Mouse (Mus musculus): ENCODE measurements around the gene Arel1. TPM values are rescaled to one million over a fixed set of nuclear protein-coding genes. Genes with fewer than 3 reads are reported as not detected.

The Arel1 gene
- polyA plus RNA-seq, 1 experiment from 2014 or later, result 40.5 TPM

- no peaks in the 10 kb centered on the region for H3K9me3 ChIP-seq (ENCODE audit: control insufficient read depth, low read length)
- H3K4me3 ChIP-seq (replicated peaks; ENCODE audit: low read depth, low read length), result no peak overlapping the region
- 93% methylated on average over 6 of the region's 6 CpGs for WGBS
- H3K27me3 ChIP-seq (ENCODE audit: control insufficient read depth, insufficient read depth, low read length), result no peaks in the 10 kb centered on the region
- no peak overlapping the region for H3K9ac ChIP-seq (replicated peaks; ENCODE audit: low read length)
- no peak overlapping the region for H3K4me2 ChIP-seq (ENCODE audit: low read length)
- no peak overlapping the region for H3K27ac ChIP-seq (replicated peaks; ENCODE audit: low read depth, low read length)
- DNase-seq, result no peak
- no peaks in the 10 kb centered on the region for H3K4me1 ChIP-seq (ENCODE audit: control insufficient read depth, insufficient read depth, low read length)
- peaks cover 70% of the 10 kb centered on the region for H3K36me3 ChIP-seq (ENCODE audit: control insufficient read depth, insufficient read depth, low read length)
- ATAC-seq (ENCODE audit: low FRiP score, low TSS enrichment), result no peak
Measured at GRCm38 (mm10) chr12:84918809-84919208, 51.9 kb downstream of the Arel1 start.

- WGBS, result 79% methylated on average over 3 of the region's 3 CpGs
- Histone ChIP-seq H3K36me3 (ENCODE audit: control insufficient read depth, insufficient read depth, low read length) (peaks cover 65% of the 10 kb centered on the region), H3K9ac (replicated peaks; ENCODE audit: low read length) (no peak overlapping the region), H3K4me3 (replicated peaks; ENCODE audit: low read depth, low read length) (no peak overlapping the region), H3K4me1 (ENCODE audit: control insufficient read depth, insufficient read depth, low read length) (no peaks in the 10 kb centered on the region), H3K27ac (replicated peaks; ENCODE audit: low read depth, low read length) (no peak overlapping the region), H3K9me3 (ENCODE audit: control insufficient read depth, low read length) (no peaks in the 10 kb centered on the region), H3K4me2 (ENCODE audit: low read length) (no peak overlapping the region), H3K27me3 (ENCODE audit: control insufficient read depth, insufficient read depth, low read length) (no peaks in the 10 kb centered on the region)
- ATAC-seq (ENCODE audit: low FRiP score, low TSS enrichment), result no peak
- DNase-seq, result no peak
Measured at GRCm38 (mm10) chr12:84917799-84918198, 52.9 kb downstream of the Arel1 start.

- no peak for ATAC-seq (ENCODE audit: low FRiP score, low TSS enrichment)
- no peak overlapping the region for H3K4me2 ChIP-seq (ENCODE audit: low read length)
- H3K4me3 ChIP-seq (replicated peaks; ENCODE audit: low read depth, low read length), result no peak overlapping the region
- no peaks in the 10 kb centered on the region for H3K27me3 ChIP-seq (ENCODE audit: control insufficient read depth, insufficient read depth, low read length)
- H3K9ac ChIP-seq (replicated peaks; ENCODE audit: low read length), result no peak overlapping the region
- no peak overlapping the region for H3K27ac ChIP-seq (replicated peaks; ENCODE audit: low read depth, low read length)
- H3K4me1 ChIP-seq (ENCODE audit: control insufficient read depth, insufficient read depth, low read length), result no peaks in the 10 kb centered on the region
- 96% methylated on average over 5 of the region's 5 CpGs for whole genome bisulfite sequencing
- H3K36me3 ChIP-seq (ENCODE audit: control insufficient read depth, insufficient read depth, low read length), result peaks cover 40% of the 10 kb centered on the region
- H3K9me3 ChIP-seq (ENCODE audit: control insufficient read depth, low read length), result no peaks in the 10 kb centered on the region
- no peak for DNase-seq
Measured at GRCm38 (mm10) chr12:84914959-84915358, 55.7 kb downstream of the Arel1 start.

GRCm38 (mm10) chr12:84912652-84913104 is 58.0 kb downstream of the Arel1 start:
- 87% methylated on average over 4 of the region's 4 CpGs for whole genome bisulfite sequencing
- ATAC-seq (ENCODE audit: low FRiP score, low TSS enrichment), result no peak
- Histone ChIP-seq H3K4me3 (replicated peaks; ENCODE audit: low read depth, low read length) (no peak overlapping the region), H3K4me1 (ENCODE audit: control insufficient read depth, insufficient read depth, low read length) (no peaks in the 10 kb centered on the region), H3K9me3 (ENCODE audit: control insufficient read depth, low read length) (no peaks in the 10 kb centered on the region), H3K36me3 (ENCODE audit: control insufficient read depth, insufficient read depth, low read length) (peaks cover 17% of the 10 kb centered on the region), H3K27me3 (ENCODE audit: control insufficient read depth, insufficient read depth, low read length) (no peaks in the 10 kb centered on the region), H3K9ac (replicated peaks; ENCODE audit: low read length) (no peak overlapping the region), H3K27ac (replicated peaks; ENCODE audit: low read depth, low read length) (no peak overlapping the region), H3K4me2 (ENCODE audit: low read length) (no peak overlapping the region)
- DNase-seq, result peak; percentile 33

- Histone ChIP-seq H3K9ac (replicated peaks; ENCODE audit: low read length) (no peak overlapping the region), H3K9me3 (ENCODE audit: control insufficient read depth, low read length) (no peaks in the 10 kb centered on the region), H3K4me2 (ENCODE audit: low read length) (no peak overlapping the region), H3K27me3 (ENCODE audit: control insufficient read depth, insufficient read depth, low read length) (no peaks in the 10 kb centered on the region), H3K36me3 (ENCODE audit: control insufficient read depth, insufficient read depth, low read length) (peaks cover 7% of the 10 kb centered on the region), H3K27ac (replicated peaks; ENCODE audit: low read depth, low read length) (no peak overlapping the region), H3K4me3 (replicated peaks; ENCODE audit: low read depth, low read length) (no peak overlapping the region), H3K4me1 (ENCODE audit: control insufficient read depth, insufficient read depth, low read length) (no peaks in the 10 kb centered on the region)
- DNase-seq, result no peak
- WGBS, result 79% methylated on average over 2 of the region's 2 CpGs
- no peak for ATAC-seq (ENCODE audit: low FRiP score, low TSS enrichment)
Measured at GRCm38 (mm10) chr12:84911640-84912039, 59.1 kb downstream of the Arel1 start.

GRCm38 (mm10) chr12:84910066-84910465 is 60.6 kb downstream of the Arel1 start:
- no peaks in the 10 kb centered on the region for H3K36me3 ChIP-seq (ENCODE audit: control insufficient read depth, insufficient read depth, low read length)
- no peaks in the 10 kb centered on the region for H3K27me3 ChIP-seq (ENCODE audit: control insufficient read depth, insufficient read depth, low read length)
- no peak overlapping the region for H3K4me3 ChIP-seq (replicated peaks; ENCODE audit: low read depth, low read length)
- no peaks in the 10 kb centered on the region for H3K4me1 ChIP-seq (ENCODE audit: control insufficient read depth, insufficient read depth, low read length)
- no peaks in the 10 kb centered on the region for H3K9me3 ChIP-seq (ENCODE audit: control insufficient read depth, low read length)
- H3K9ac ChIP-seq (replicated peaks; ENCODE audit: low read length), result no peak overlapping the region
- no peak overlapping the region for H3K27ac ChIP-seq (replicated peaks; ENCODE audit: low read depth, low read length)
- ATAC-seq (ENCODE audit: low FRiP score, low TSS enrichment) (no peak), DNase-seq (no peak)
- H3K4me2 ChIP-seq (ENCODE audit: low read length), result no peak overlapping the region
- 90% methylated on average over 4 of the region's 4 CpGs for WGBS

- Histone ChIP-seq H3K4me2 (ENCODE audit: low read length) (no peak overlapping the region), H3K4me1 (ENCODE audit: control insufficient read depth, insufficient read depth, low read length) (no peaks in the 10 kb centered on the region)
- peak; percentile 17; the same call in 1 of the 2 replicates for ATAC-seq (ENCODE audit: low FRiP score, low TSS enrichment)
Measured at GRCm38 (mm10) chr12:84907627-84908480, 62.8 kb downstream of the Arel1 start.

GRCm38 (mm10) chr12:84907024-84907626 is 63.6 kb downstream of the Arel1 start:
- WGBS, result 73% methylated on average over 12 of the region's 12 CpGs
- ATAC-seq (ENCODE audit: low FRiP score, low TSS enrichment) (peak; percentile 17; the same call in 1 of the 2 replicates), DNase-seq (no peak)
- no peaks in the 10 kb centered on the region for H3K9me3 ChIP-seq (ENCODE audit: control insufficient read depth, low read length)
- H3K4me2 ChIP-seq (ENCODE audit: low read length), result no peak overlapping the region
- no peak overlapping the region for H3K27ac ChIP-seq (replicated peaks; ENCODE audit: low read depth, low read length)
- H3K27me3 ChIP-seq (ENCODE audit: control insufficient read depth, insufficient read depth, low read length), result no peaks in the 10 kb centered on the region
- no peak overlapping the region for H3K4me3 ChIP-seq (replicated peaks; ENCODE audit: low read depth, low read length)
- H3K36me3 ChIP-seq (ENCODE audit: control insufficient read depth, insufficient read depth, low read length), result no peaks in the 10 kb centered on the region
- no peak overlapping the region for H3K9ac ChIP-seq (replicated peaks; ENCODE audit: low read length)
- no peaks in the 10 kb centered on the region for H3K4me1 ChIP-seq (ENCODE audit: control insufficient read depth, insufficient read depth, low read length)

More at GRCm38 (mm10) chr12:84907627-84908480, 62.8 kb downstream of the Arel1 start:
- no peaks in the 10 kb centered on the region for H3K36me3 ChIP-seq (ENCODE audit: control insufficient read depth, insufficient read depth, low read length)
- no peak overlapping the region for H3K4me3 ChIP-seq (replicated peaks; ENCODE audit: low read depth, low read length)
- H3K9me3 ChIP-seq (ENCODE audit: control insufficient read depth, low read length), result no peaks in the 10 kb centered on the region
- H3K9ac ChIP-seq (replicated peaks; ENCODE audit: low read length), result no peak overlapping the region
- no peak overlapping the region for H3K27ac ChIP-seq (replicated peaks; ENCODE audit: low read depth, low read length)
- no peaks in the 10 kb centered on the region for H3K27me3 ChIP-seq (ENCODE audit: control insufficient read depth, insufficient read depth, low read length)
- WGBS, result 65% methylated on average over 10 of the region's 10 CpGs
- peak; percentile 62 for DNase-seq

Measured in midbrain, embryonic 14.5 days (tissue).